Mouse (Mus musculus): Measurements from ENCODE around the gene Col6a2.

Gene Col6a2

DNA sequence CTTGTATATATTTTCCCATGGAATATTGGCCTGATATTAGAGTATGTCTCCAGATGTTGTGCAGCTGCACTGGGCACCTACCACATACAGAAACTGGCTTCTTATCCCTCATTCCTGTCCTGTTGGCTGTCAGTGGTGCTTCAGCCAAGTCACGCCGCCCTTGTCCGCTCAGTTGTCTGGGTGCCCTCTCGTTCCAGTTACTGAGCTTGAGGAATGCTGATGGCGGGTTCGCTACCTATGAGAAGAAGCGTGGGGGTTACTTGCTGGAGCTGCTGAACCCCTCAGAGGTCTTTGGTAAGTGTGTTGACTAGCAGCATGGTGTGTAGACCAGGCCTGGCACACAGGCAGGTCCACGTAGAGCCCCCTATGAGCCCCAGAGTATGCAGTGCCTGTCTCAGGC, 76.9 kb downstream of the Col6a2 start:
- no peak for DNase-seq
